Mouse (Mus musculus): ENCODE measurements at regions not wholly inside any gene's neighbourhood (a gene's known extent, or its start where the extent isn't known, plus 50 kb on each side); places are given as distances from the start of the nearest gene placed in this dataset.

DNA sequence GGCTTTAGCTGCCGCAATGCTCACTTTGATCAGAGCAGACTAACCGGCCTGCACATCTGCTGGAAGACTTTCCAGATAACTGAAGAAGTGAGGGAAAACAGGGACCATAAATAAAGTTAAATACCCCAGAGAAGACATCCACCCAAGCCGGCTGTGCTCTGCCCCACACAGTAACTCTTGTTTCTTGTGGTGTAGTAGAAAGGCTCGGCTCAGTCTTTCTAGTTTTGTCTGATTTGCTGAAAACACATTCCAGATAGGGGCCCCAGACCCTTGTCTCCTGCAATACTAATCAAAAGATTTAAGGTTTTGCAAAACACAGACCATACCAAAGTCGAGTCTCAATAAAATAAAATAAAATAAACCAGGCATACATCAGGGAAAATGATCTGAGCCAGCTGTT, 213.7 kb downstream of the Wdr11 start:
- TF ChIP-seq ZC3H11A (IDR thresholded peaks at IDR 0.05; ENCODE audit: borderline replicate concordance, low read depth, low read length) (no peak), MAFK (IDR thresholded peaks at IDR 0.05; ENCODE audit: insufficient read depth, low read depth, low read length) (no peak), CHD2 (IDR thresholded peaks at IDR 0.05; ENCODE audit: low read depth, low read length) (no peak)

Measured in ES-E14 (cell line).